Mouse (Mus musculus) left cerebral cortex, postnatal 14 days (tissue): ENCODE measurements around the gene Fam189a1. TPM values are rescaled to one million over a fixed set of nuclear protein-coding genes. Genes with fewer than 3 reads are reported as not detected.

ENCODE experiments used
- DNase-seq, 2 experiments: peaks; one replicate each; pipeline ENCODE4 v3.0.0; 2021 to 2022; ENCODE audit warnings: low spot score in 2 of 2, mixed read lengths in 1 of 2
- intact Hi-C: fragments of 180-260 bp; cut with DNase I; formaldehyde crosslinking; loops from one replicate; pipeline ENCODE4 v1.15.1; 2025
- total RNA-seq, 2 experiments: library from RNA; stranded (reverse); gene quantifications; 2 replicates each; pipeline ENCODE4 v1.2.3; 2021

Fam189a1 gene
- total RNA-seq, 2 experiments from 2014 or later = 58.1 to 61.7 TPM

DNA sequence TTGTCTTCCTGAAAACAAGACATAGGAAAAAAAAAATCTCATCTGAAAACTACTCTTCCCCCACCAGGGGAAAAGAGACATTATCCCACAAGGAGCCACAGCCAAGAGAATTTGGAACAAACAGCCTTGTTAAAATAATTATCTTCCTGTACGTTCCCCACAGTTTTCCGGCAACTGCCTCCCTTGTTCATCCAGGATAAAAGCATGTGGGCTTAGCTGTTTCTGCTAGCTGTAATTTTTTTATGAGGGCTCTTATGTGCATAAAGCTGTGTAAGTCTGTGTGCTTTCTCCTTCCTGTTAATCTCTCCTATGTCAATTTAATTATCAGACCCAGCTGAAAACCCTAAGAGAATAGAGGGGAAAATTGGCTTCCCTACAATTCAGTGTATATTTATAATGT is 241.2 kb downstream of the Fam189a1 start:
- DNase-seq = peak in 1 of 2 experiments; percentile 39

DNA sequence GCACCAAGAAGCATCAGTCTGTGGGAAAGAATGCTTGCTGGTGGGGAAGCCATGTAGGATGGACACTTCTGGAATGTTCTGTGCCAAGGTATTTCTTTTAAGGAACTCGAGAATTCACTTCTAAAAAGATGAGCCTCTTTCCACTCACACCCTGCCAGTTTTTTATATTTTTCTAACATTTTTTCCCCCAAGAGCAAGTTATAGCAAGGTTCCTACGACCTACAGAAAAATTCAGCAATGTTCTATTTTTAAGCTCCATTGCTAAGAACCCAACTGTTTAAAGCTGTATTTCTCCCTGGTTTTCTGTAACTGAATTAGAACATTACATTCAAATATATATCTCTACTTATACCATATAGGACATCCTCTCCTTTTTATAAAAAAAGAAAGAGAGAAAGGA is 244.4 kb downstream of the Fam189a1 start:
- intact Hi-C loops = no loop called here

More for the DNA sequence above, 241.2 kb downstream of the Fam189a1 start:
- intact Hi-C loops = no loop called here

DNA sequence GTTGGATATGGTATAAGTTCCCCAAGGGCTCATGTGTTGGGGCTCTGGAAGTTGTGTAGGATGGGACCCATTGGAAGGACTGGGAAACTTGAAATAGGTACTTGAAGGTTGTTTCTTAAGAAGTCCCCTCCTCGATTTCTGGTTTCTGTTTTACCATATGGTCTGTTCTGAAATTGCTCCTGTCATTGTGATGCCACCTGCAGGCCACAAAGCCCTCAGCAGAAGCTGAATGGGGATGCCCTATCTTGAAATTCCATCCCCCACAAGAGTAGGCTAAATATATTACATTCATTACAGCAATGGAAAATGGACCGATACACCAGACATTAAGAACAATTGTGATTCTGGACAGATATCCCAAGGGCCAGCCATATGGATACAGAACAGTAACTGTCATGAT is 246.2 kb downstream of the Fam189a1 start:
- intact Hi-C loops = no loop called here
- DNase-seq = no peak

More for the DNA sequence above, 244.4 kb downstream of the Fam189a1 start:
- no peak for DNase-seq

DNA sequence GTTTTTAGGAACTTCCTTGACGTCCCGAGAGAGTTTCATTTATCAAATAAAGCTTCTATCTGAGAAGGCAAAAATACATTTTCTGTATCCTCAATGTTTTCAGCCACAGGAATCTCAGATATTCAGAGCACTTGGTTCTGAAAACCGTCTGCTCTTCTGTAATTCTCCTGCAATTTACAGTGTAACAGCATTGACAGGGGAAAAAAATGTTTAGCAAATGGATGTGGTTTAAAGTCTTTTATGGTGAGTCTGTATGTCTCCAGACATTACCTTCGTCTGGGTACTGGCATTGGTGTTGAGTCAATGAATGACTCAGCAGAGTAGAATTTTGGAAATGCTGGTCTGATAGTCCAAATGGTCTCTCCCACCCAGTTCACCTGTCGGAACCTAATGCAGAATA is 249.4 kb downstream of the Fam189a1 start:
- intact Hi-C loops = no loop called here
- DNase-seq = no peak

DNA sequence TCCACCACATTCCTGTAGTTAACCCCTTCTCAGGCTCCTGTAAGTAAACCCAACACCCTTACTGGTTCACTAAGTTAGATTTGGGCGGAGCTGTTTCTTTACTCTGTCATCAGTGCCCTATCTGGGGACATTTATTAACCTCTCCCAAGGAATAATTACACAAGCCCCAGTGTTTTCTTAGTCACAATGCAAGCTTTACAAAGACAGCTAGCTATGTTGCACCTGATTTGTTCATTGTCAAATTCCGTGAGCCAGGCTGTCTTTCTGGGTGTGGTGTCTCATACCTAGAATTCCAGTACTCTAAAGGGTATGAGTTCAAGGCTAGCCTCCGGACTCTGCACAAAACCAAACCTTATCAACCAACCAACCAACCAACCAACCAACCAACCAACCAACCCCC is 250.9 kb downstream of the Fam189a1 start:
- intact Hi-C loops = no loop called here
- DNase-seq = no peak

DNA sequence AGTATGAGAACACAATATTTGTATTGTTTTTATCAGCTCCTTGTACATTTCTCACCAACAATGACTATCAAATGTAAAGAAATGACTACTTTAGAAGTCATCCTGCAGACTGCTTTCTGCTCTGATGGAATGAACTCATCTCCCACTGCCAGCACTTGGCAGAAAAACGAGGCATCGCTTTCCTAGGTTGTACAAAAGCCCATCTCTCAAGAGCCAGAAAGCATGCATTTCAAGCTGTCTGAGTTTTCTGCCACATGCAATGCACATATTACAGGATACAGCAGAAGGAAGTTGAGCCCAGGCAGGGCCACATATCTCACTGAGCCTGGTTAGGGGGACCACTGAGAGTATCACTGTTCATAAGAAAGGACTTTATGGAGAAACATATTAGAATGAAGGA is 256.1 kb downstream of the Fam189a1 start:
- no peak for DNase-seq
- intact Hi-C loops = no loop called here

DNA sequence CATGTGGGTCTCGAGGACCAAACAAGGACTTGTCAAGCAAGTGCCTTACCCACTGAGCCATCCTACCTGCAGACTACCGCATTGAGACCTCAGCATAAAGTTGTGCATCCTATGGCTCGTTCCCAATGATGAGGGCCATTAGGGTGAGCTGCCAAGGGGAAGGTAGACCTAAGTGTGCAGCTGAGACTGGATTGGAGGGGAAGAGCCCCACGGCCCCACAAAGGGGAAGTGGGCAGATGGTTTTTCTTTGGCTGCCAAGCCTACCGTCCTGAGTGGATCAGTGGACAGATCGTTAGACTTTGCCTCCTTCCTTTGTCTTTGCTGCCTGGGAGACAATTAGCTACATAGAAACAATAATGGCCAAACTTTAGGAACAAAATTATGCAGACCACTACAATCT is 259.8 kb downstream of the Fam189a1 start:
- DNase-seq = no peak
- intact Hi-C loops = no loop called here

DNA sequence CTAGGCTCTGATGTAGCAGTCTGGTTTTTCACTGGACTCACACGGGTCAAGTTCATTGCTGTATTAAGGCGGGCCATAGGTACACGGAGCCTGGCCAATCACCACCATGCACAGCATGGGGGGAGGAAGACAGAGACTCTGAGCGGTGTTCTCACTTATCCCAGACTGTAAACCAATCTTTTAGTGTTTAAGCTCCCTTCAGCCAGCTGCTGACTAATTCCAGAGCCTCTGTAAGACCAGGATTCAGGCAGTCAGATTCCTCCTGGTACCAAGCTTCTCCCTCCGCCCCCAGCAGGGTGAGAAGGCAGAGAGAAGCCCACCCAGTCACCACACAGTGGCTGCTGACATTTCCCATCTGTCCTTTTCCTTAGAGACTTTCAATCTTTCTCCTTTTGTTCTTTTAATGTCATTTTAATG is 260.7 kb downstream of the Fam189a1 start:
- DNase-seq = no peak
- intact Hi-C loops = no loop called here

DNA sequence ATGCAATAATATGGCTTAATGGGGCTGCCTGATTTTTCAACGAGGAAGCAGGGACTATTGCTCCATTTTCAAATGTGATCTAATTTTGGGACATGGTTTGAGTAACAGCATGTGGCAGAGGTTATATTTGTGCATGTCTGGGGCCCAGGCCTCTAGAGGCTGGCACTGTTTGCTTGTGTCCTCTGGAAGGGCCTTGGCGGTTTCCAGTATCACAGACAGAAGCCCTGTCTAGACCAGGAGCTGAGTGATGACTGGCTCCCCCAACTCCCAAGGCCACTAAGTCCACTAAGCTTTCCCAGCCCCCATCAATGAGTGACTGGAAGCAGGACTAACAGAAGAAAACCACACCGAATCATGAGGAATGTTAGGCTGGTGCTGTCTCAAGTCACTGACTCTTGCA is 265.2 kb downstream of the Fam189a1 start:
- DNase-seq = no peak
- intact Hi-C loops = no loop called here

DNA sequence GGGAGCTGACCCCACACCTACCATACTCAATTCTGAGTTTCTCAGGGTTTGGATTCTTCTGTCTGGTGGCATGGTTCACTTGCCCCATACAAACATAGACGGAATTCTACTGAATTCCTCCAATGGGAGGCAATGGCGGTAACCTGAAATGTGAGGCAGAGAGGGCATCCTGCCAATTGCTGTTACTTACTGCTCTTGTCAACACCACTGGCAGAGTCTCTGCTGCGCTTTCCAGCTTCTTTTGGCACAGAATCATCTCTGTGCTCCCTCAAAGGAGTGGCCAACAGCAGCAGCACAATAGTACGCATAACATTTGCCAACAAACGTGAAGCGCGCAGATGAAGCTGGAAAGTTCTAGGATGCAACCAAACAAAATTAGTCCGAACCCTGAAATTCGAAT is 266.5 kb downstream of the Fam189a1 start:
- peak; percentile 60 to 74 for DNase-seq
- intact Hi-C loops = no loop called here

DNA sequence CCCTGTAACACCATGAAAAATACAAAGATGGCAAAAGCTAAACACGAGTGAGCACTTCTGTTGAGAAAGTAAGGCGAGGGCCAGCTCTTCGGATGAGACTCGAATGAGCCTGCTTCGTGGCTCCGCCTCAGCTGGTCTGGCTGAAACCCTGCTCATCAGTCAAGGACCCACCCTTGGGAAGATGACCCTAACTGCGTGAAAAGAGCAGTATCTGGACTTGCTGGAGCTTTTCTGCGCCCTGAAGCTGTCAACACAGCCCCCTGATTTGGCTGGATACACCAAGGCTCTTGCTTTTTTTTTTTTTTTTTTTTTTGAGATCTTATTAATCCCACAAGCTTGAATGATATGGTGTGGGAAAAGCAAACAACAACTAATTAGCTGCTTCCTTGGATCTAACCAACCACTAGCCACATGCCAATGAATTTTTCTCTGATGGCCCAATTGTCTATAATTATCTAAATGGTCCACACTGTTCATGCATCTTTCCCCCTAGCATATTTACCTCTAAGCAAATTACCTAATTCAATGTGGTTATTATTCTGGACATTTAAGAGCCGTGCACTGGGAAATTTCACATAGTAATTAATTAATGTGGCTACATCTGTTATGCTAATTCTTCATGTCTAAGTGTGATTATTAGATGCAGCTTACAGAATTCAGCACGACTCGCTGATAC is 272.0 kb downstream of the Fam189a1 start:
- intact Hi-C loops = no loop called here
- no peak for DNase-seq

DNA sequence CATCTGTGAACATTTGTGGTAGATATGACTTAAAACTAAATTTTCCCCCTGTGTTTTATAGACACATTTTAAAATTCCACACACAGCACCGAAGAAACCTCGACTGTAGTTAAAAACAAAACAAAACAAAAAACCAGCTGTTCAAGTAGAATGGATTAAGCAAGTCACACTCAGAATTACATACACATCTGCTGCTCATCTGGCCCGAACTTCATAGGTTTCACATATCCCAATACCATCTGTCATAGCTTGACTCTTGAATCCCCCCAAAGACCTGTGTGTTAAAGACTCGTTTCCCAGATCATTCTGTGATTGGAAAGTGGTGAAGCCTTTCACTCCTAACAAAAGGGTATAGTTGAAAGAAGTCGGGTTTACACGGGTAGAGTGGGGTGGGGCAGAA is 274.1 kb downstream of the Fam189a1 start:
- intact Hi-C loops = no loop called here
- no peak for DNase-seq

DNA sequence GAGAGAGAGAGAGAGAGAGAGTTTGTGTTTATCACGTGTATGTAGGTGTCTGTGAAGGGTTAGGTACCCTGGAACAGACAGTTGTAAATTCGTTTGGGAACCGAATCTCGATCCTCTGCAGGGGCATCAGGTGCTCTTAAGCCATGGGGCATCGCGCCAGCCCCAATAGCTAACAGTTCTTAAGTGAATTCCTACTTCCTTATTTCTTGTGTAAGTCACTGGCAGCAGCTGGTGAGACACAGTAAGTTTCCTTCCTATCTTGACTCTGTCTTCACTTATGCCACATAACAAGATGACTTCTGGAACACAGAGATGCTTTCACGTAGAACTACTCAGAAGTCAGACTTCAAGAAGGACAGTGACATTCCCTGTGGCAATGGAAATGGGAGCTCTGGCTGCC is 275.0 kb downstream of the Fam189a1 start:
- DNase-seq = no peak
- intact Hi-C loops = no loop called here

DNA sequence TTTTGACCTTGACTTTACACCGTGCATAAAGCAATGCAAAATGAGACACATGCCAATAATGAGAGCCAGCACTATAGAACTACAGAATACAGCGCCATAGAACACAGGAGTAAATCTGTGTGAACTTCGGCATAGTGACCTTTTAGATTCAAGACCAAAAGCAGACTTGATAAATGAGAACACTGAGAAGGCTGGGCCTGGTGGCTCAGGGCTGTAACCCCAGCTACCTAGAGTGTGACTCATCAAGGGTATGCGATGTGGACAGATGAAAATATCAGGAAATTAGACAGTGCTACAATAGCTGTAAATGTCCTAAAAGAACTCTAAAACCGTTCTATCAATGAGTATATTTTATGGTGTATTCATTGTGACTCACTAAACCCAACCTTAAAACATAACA is 276.0 kb downstream of the Fam189a1 start:
- DNase-seq = no peak
- intact Hi-C loops = no loop called here

DNA sequence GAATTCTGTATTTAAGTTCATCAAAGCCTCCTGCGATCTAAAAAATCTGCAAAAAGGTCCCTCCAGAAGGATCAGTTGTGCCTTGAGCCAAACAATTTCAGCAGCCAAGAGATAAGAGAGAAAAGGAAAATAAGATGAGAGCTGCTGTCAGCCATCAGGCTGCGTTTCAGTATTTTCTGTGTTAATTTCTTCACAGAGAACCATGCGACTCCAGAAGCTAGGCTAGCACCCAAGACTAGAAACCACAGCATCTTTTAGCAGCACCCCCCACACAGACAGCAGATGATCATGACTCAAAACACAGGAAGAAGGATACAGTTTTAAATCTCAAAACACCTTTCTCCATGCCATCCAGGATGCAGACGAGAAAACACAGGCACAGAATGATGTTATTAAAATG is 281.4 kb downstream of the Fam189a1 start:
- DNase-seq = peak in 1 of 2 experiments; percentile 70
- intact Hi-C loops = loop anchor here (10.0 kb wide), 1 partner anchor 280 kb away; the partner anchor contains the start of gene Fam189a1

DNA sequence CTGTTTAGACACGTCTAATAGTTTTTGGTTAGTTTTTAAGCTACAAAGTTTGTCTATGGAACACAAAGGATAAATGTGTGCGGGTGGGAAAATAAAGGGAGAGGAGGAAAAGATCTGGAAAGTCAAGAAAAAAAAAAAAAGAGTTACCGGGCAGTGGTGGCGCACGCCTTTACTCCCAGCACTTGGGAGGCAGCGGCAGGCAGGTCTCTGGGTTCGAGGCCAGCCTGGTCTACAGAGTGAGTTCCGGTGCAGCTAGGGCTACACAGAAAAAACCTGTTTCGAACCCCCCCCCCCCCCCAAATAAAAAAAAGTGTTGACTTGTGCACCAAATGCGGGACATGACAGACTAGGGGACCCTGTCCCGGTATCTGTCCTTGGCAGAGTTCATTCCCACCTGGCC is 283.1 kb downstream of the Fam189a1 start:
- intact Hi-C loops = loop anchor here (10.0 kb wide), 1 partner anchor 282 kb away; the partner anchor contains the start of gene Fam189a1
- no peak for DNase-seq

DNA sequence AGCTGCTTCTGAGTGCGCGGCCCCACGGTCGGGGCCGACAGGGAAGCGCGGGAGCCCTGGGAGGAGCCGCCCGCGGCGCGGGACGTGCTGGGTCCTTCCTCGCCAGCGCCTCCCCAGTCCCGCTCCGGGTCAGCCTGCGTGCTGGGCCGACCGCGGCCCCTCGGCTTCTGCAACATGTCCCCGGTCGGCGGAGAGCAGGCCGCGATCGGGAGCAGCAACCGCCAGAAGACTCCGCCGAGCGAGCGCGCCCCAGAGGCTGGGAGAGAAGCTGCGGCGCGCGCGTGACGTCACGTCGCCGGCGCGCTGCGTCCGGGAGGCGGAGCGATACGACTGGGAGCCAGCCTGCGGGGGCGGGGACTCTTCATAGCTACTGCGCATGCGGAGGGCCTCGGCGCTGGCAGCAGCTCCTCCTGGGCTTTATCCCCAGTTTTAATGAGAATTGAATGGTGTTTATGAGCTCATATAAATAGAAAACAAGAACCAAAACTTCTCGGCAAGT is 283.6 kb downstream of the Fam189a1 start, which contains the start of gene Nsmce3:
Gene Nsmce3, minus strand, starts transcription at position 255 of the 499 bp plus-strand sequence.
- intact Hi-C loops = loop anchor here (10.0 kb wide), 1 partner anchor 282 kb away; the partner anchor contains the start of gene Fam189a1

DNA sequence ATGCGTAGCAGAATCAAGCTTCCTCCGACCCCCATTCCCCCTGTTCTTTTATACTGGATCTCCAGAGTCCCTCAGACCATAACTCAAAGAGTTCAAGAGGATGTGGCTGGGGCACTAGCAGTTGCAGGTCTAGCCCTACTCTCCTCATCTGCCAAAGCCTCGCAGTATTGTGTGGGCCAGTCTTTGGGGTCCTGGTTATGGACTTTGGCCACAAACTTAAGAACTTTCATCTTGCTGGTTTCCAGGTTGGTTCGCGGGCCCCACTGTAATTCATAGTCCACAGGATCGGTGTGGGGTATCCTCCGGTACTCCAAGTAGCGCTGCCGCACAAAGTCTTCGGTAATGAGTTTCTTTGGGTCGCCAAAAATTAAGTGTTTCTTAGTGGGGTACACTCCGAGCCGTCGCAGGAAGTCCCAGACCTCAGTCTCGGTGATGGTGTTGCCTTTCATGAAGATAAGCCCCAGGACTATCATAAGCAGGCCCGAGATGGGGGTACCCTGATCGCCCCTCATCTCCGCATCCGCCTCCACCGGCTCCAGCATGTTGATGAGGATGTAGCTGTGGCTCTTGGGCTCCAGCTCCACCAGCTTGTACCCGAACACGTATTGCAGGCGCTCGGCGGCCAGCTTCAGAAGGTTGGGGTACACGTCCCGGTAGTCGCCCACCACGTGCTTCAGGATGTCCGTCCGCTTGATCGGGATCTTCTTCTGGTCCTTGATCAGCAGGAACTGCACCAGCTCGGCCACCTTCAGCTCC is 284.2 kb downstream of the Fam189a1 start:
- DNase-seq = peak in 1 of 2 experiments; percentile 44
- intact Hi-C loops = loop anchor here (10.0 kb wide), 1 partner anchor 283 kb away; the partner anchor contains the start of gene Fam189a1

More for the DNA sequence above, 283.6 kb downstream of the Fam189a1 start, which contains the start of gene Nsmce3:
- DNase-seq = peak; percentile 97

DNA sequence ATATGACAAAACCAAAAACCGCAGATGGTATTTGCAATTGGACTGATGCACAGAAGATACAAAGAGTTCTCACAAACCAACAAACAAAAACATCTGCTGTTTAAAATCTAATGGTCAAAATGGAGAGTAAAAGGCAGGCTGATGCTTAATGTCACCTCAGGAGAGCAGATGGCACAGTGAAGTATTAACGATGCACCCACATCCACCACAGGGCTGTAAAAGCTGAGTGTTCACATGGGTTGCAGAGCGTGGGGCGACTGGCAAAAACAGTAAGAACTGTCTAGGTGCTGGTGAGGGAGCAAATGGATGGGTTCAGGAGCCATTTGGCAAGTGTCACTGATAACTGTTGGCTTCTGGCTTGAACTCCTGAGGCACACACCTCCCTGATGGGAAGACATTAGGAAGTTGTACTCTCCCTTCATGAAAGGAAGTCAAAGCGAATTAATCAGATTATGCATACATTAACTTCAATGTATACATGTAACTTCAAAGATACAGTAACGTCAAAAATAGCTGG is 286.8 kb downstream of the Fam189a1 start:
- intact Hi-C loops = loop anchor here (10.0 kb wide), 1 partner anchor 285 kb away; the partner anchor contains the start of gene Fam189a1
- no peak for DNase-seq

DNA sequence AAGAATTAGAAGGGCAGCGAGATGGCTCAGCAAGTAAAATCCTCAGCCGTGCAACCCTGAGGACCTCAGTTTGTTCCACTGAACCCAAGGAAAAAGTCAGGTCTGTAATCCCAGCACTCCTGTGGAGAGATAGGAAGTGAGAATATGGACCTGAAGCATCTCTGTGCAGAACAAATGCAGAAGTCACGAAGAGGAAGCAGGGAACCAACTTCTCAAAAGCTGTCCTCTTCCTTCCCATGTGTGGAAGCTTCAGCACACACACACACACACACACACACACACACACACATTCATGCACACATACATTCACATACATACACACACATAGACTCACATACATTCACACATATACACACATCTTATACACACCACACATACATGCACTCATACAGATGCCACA is 292.8 kb downstream of the Fam189a1 start:
- intact Hi-C loops = no loop called here

More for the DNA sequence above, 292.8 kb downstream of the Fam189a1 start:
- DNase-seq = no peak
